Mouse (Mus musculus) urinary bladder, postnatal 4 days (tissue): ENCODE results near the gene Nnat.

Experiments used
- DNase-seq, 2 experiments: peaks; one replicate each; pipeline ENCODE4 v3.0.0; 2021 to 2022; ENCODE audit warnings: low spot score in 2 of 2

Gene Nnat

DNA sequence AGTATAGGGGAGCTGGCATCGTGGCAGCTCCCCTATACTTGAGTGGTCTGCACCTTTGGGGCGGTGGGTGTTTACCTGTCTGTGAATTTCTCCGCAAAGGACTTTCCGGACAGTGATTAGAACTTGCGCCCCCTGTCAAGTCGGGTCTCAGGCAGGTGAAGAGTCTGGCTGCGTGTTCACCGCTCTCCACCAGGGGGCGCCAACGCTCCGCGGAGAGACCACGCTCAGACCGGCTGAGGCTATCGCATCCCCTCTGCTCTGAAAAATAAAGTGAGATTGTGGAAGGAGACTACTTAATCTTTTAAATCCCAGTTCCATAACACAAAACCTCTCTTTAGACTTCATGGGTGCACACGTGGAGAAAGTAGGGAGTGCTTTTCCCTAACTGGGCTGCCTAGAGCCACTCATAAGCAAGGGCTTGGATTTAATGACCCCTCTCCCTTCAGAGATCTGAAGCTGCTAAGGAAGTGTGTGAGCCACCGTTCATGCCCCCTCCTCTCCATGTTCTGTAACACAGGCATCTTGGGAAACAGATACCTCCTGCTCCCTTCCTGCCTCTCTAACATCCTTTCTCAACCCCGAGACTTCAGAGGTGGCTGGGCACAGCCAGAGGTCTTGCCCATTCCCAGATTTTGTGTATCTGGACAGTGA, 45.3 kb downstream of the Nnat start:
- peak; percentile 69 to 86 for DNase-seq

DNA sequence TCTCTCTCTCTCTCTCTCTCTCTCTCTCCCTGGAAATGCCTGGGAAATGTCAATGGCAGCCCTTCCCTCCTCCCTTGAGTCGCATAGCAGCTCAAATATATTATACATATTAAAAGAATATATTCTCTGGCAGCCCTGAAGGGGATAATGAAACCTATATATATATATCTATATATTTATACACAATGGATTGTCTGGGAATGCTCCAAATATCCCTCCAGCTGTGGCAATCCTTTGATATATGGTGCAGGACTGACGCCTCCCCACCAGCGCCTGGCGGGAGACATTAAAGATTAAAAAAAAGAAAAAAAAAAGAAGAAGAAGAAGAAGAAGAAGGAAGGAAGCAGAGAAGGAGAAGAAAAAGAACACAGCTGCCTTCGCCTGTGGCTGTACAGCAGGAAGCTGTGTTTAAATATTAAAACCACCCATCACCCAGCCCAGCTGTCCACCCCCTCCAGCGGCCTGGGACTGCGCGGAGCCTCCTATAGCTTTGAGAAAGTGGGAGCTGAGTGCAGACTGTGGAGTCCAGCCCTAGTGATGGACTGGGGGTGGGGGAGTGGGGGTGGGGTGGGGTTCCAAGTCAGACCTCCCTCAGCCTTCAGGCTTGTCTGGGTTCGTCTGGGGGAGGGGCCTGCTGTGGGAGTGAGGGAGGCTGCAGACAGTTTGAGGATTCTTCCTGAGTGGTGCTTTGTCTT, 47.8 kb downstream of the Nnat start:
- no peak for DNase-seq

DNA sequence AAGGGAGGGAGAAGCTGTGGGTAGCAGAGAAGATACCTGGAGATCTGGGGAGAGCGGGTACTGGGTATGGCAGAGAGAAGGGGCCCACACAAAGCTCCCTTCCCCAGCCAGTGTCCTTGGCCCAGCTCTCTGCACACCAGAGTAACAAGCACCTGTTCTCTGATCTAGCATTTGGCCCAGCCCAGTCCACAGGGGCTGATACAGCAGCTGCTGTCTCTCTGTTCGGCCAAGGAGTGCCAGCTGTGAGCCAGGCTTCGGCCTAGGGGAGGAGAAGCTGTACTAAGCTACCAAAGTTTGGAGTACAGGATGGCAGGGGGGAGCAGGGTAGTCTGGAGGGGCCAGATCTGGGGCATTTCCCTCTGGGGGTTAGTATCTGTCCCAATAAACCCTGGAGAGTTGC, 51.9 kb downstream of the Nnat start:
- DNase-seq, result no peak
